Mouse (Mus musculus) thymus, adult 18-20 months (tissue): Measurements from ENCODE around the gene Trim27.

ENCODE experiments used
- DNase-seq, 2 experiments: peaks; one replicate each; pipeline ENCODE4 v3.0.0; 2022; ENCODE audit warnings: mixed read lengths in 2 of 2

Gene Trim27

GRCm38 (mm10) chr13:21221656-21222462 is 42.6 kb downstream of the Trim27 start:
- DNase-seq = no peak

GRCm38 (mm10) chr13:21222463-21223022 is 43.3 kb downstream of the Trim27 start:
- DNase-seq = peak; percentile 46 to 65

GRCm38 (mm10) chr13:21223242-21223655 is 44.0 kb downstream of the Trim27 start:
- DNase-seq = no peak

GRCm38 (mm10) chr13:21224376-21224775 is 45.1 kb downstream of the Trim27 start:
- no peak for DNase-seq

GRCm38 (mm10) chr13:21225206-21225605 is 46.0 kb downstream of the Trim27 start:
- DNase-seq = no peak

GRCm38 (mm10) chr13:21226031-21226430 is 46.8 kb downstream of the Trim27 start:
- DNase-seq = no peak

GRCm38 (mm10) chr13:21233732-21234705 is 54.8 kb downstream of the Trim27 start:
- DNase-seq = peak; percentile 45 to 66

GRCm38 (mm10) chr13:21236714-21237113 is 57.5 kb downstream of the Trim27 start:
- DNase-seq = no peak

GRCm38 (mm10) chr13:21237161-21237560 is 57.9 kb downstream of the Trim27 start:
- DNase-seq = no peak

- no peak for DNase-seq
Observed at GRCm38 (mm10) chr13:21240788-21241187, 61.5 kb downstream of the Trim27 start.

GRCm38 (mm10) chr13:21242408-21243125 is 63.3 kb downstream of the Trim27 start:
- DNase-seq = no peak

GRCm38 (mm10) chr13:21243196-21243595 is 64.0 kb downstream of the Trim27 start:
- no peak for DNase-seq

- DNase-seq = no peak
Observed at GRCm38 (mm10) chr13:21244089-21244488, 64.8 kb downstream of the Trim27 start.
